Mouse (Mus musculus) CD8-positive naive resting alpha-beta T cell, adult 57 days (primary cell): ENCODE results near the gene Gigyf1. TPM values are rescaled to one million over a fixed set of nuclear protein-coding genes. Genes with fewer than 3 reads are reported as not detected.

Experiments
- total RNA-seq: library from RNA; stranded (reverse); gene quantifications from one replicate; pipeline ENCODE4 v1.2.4, GENCODE M21; 2023

Gigyf1 gene
- 92.9 TPM for total RNA-seq

DNA sequence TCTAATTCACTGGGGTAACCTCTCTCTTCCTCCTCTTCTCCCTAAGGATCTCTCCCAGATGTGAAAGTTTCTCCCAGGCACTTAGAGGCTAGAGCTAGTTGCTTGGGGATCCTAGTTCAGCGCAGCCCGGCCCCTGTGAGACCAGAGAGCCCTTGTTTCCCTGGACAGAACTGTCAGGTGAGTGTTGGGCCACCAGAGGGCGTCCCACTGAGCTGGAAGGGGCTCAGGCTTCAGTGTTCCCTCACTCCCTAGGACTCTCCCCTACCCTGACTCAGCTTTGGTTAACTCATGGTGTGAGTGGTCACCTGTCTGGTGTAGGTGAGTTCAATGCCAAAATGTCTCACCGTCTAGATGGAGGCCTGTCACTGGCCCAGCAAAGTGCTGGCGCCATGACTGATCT, at the start of gene Gigyf1:
Gene Gigyf1 (plus strand): TSS at position 113 of the 400 bp plus-strand sequence.

DNA sequence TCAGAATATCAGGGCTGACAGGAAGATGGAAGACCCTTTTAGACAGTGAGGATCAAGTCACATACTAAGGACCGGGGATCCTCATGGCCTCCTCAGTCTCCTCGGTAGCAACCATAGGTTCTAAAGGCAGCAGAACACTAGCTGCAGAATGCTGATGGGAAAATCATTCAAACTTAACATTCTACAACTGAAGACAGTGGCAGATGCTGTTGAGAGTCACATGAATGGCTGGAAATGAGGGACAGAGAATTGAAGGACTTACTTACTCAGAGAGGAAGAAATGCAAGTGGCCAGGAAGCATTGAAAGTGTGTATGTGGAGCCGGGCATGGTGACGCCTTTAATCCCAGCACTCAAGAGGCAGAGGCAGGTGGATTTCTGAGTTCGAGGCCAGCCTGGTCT, 41.4 kb upstream of the Gigyf1 start, which contains the start of gene Zan:
Gene Zan (minus strand): TSS at position 101 of the 400 bp plus-strand sequence.

GRCm38 (mm10) chr5:137501709-137502666, 16.4 kb upstream of the Gigyf1 start, which contains the start of gene Pop7:
Pop7 (minus strand) TSS chr5:137502518.

GRCm38 (mm10) chr5:137533117-137533827, 14.9 kb downstream of the Gigyf1 start, which contains the start of the genes Epo and Gnb2:
Epo (minus strand) TSS chr5:137533242.
Gnb2 (minus strand) TSS chr5:137533510.

GRCm38 (mm10) chr5:137553411-137553837, 35.1 kb downstream of the Gigyf1 start, which contains the start of gene Actl6b:
Actl6b (plus strand) TSS chr5:137553517.

GRCm38 (mm10) chr5:137569665-137570064, 51.3 kb downstream of the Gigyf1 start, which contains the start of gene Tfr2:
Tfr2 (plus strand) TSS chr5:137569840.

Other genes starting within 250 kb of the Gigyf1 start
- 0.80 TPM for gene Ache, start 231.0 kb upstream of the Gigyf1 start, total RNA-seq
- 0.86 TPM for gene Ufsp1, start 223.9 kb upstream of the Gigyf1 start, total RNA-seq
- gene Srrt, start 210.9 kb upstream of the Gigyf1 start, total RNA-seq: 437 TPM
- gene Trip6, start 204.1 kb upstream of the Gigyf1 start, total RNA-seq: 7.5 TPM
- gene Slc12a9, start 185.0 kb upstream of the Gigyf1 start, total RNA-seq: 16.9 TPM
- gene Ephb4, start 168.4 kb upstream of the Gigyf1 start, total RNA-seq: 0.21 TPM
- gene Zan, start 41.5 kb upstream of the Gigyf1 start, total RNA-seq: 0.03 TPM
- 30.3 TPM for gene Pop7, start 16.0 kb upstream of the Gigyf1 start, total RNA-seq
- not detected for gene Epo, start 14.7 kb downstream of the Gigyf1 start, total RNA-seq
- gene Gnb2, start 15.0 kb downstream of the Gigyf1 start, total RNA-seq: 300 TPM
- not detected for gene Actl6b, start 35.0 kb downstream of the Gigyf1 start, total RNA-seq
- gene Tfr2, start 51.3 kb downstream of the Gigyf1 start, total RNA-seq: not detected
- 24.1 TPM for gene Mospd3, start 82.5 kb downstream of the Gigyf1 start, total RNA-seq
- 1.2 TPM for gene Pcolce, start 95.2 kb downstream of the Gigyf1 start, total RNA-seq
- gene Fbxo24, start 110.5 kb downstream of the Gigyf1 start, total RNA-seq: 0.34 TPM
- 171 TPM for gene Lrch4, start 110.6 kb downstream of the Gigyf1 start, total RNA-seq
- 44.2 TPM for gene Gm20605, start 110.6 kb downstream of the Gigyf1 start, total RNA-seq
- 81.9 TPM for gene Sap25, start 122.8 kb downstream of the Gigyf1 start, total RNA-seq
- not detected for gene Irs3, start 127.2 kb downstream of the Gigyf1 start, total RNA-seq
- 22.2 TPM for gene Agfg2, start 166.2 kb downstream of the Gigyf1 start, total RNA-seq
- 1.3 TPM for gene Nyap1, start 223.1 kb downstream of the Gigyf1 start, total RNA-seq
- gene Tsc22d4, start 227.2 kb downstream of the Gigyf1 start, total RNA-seq: 190 TPM